Mouse (Mus musculus) kidney, embryonic 16.5 days (tissue): Measurements from ENCODE around the gene Bend4. TPM values are rescaled to one million over a fixed set of nuclear protein-coding genes. Genes with fewer than 3 reads are reported as not detected.
A peak's percentile ranks its signal among the peaks of the same experiment; 100 is the strongest.

Experiments
- ATAC-seq: fragments of 200-750 bp; cut with Nextera tagmentation; 2 replicates; pipeline ENCODE4 v1.8.0; 2017; ENCODE audit warnings: moderate TSS enrichment; ENCODE audit not compliant: low FRiP score, low TSS enrichment
- H3K27ac ChIP-seq: fragments of 300-500 bp; sonication (generic); 2 replicates; pipeline ENCODE4 v1.5.1; 2014; ENCODE audit warnings: low read length
- H3K27me3 ChIP-seq: fragments of 300-500 bp; sonication (generic); 2 replicates; pipeline ENCODE4 v1.6.1; 2014; ENCODE audit warnings: low read length, control low read depth, mixed read lengths; ENCODE audit not compliant: insufficient read depth
- H3K36me3 ChIP-seq: fragments of 300-500 bp; sonication (generic); 2 replicates; pipeline ENCODE4 v1.6.1; 2014; ENCODE audit warnings: low read length, control low read depth, mixed read lengths; ENCODE audit not compliant: insufficient read depth
- H3K4me1 ChIP-seq: fragments of 300-500 bp; sonication (generic); 2 replicates; pipeline ENCODE4 v1.6.1; 2014; ENCODE audit warnings: low read length, control low read depth, mixed read lengths; ENCODE audit not compliant: insufficient read depth
- H3K4me2 ChIP-seq: fragments of 300-500 bp; sonication (generic); replicated peaks from 2 replicates; pipeline ENCODE4 v1.6.1; 2014; ENCODE audit warnings: low read depth, low read length
- H3K4me3 ChIP-seq: fragments of 300-500 bp; sonication (generic); 2 replicates; pipeline ENCODE4 v1.5.1; 2014; ENCODE audit warnings: mild to moderate bottlenecking, low read length
- H3K9ac ChIP-seq: fragments of 300-500 bp; sonication (generic); replicated peaks from 2 replicates; pipeline ENCODE4 v1.6.1; 2014; ENCODE audit warnings: low read length
- H3K9me3 ChIP-seq: fragments of 300-500 bp; sonication (generic); 2 replicates; pipeline ENCODE4 v1.6.1; 2016; ENCODE audit warnings: low read length, control low read depth
- WGBS: fragments of 180-500 bp; shearing (Covaris S2); extraction: QIAGEN DNeasy Blood & Tissue Kit; methylation state at CpG from one replicate; pipeline ENCODE4 v1.1.7; 2014; 5-methylcytosine and 5-hydroxymethylcytosine counted together
- polyA plus RNA-seq: library from polyadenylated mRNA; unstranded; fragments of >200 nt; fragmentation: Nextera tagmentation; extraction: Ambion mirVana; gene quantifications from 2 replicates; pipeline ENCODE4 v1.2.1, GENCODE M21; 2015

Gene Bend4
- polyA plus RNA-seq, 1 experiment from 2014 or later: 6.0 TPM

GRCm38 (mm10) chr5:67449957-67450630 is 22.0 kb upstream of the Bend4 start:
- H3K4me1 ChIP-seq: peaks cover 11% of the 10 kb centered on the region; the same call in 1 of the 2 replicates
- no peak overlapping the region for H3K27ac ChIP-seq
- H3K36me3 ChIP-seq: no peaks in the 10 kb centered on the region
- H3K4me2 ChIP-seq: no peak overlapping the region
- ATAC-seq: no peak
- no peaks in the 10 kb centered on the region for H3K9me3 ChIP-seq
- H3K4me3 ChIP-seq: no peak overlapping the region
- no peaks in the 10 kb centered on the region for H3K27me3 ChIP-seq
- H3K9ac ChIP-seq: no peak overlapping the region
- 85% methylated on average over 21 of the region's 21 CpGs for WGBS

- Histone ChIP-seq H3K9ac (no peak overlapping the region), H3K4me2 (no peak overlapping the region), H3K27ac (peak overlapping the region; percentile 3; the same call in 1 of the 2 replicates), H3K4me3 (no peak overlapping the region), H3K9me3 (no peaks in the 10 kb centered on the region), H3K36me3 (no peaks in the 10 kb centered on the region), H3K4me1 (peaks cover 11% of the 10 kb centered on the region; the same call in 1 of the 2 replicates), H3K27me3 (no peaks in the 10 kb centered on the region)
- WGBS: 34% methylated on average over 2 of the region's 2 CpGs
- peak; percentile 59 for ATAC-seq
Observed at GRCm38 (mm10) chr5:67446526-67446925, 18.4 kb upstream of the Bend4 start.

GRCm38 (mm10) chr5:67444217-67445050 is 16.3 kb upstream of the Bend4 start:
- Histone ChIP-seq H3K9ac (no peak overlapping the region), H3K4me3 (no peak overlapping the region), H3K36me3 (no peaks in the 10 kb centered on the region), H3K4me1 (peaks cover 11% of the 10 kb centered on the region; the same call in 1 of the 2 replicates), H3K27me3 (no peaks in the 10 kb centered on the region), H3K4me2 (no peak overlapping the region), H3K27ac (no peak overlapping the region), H3K9me3 (no peaks in the 10 kb centered on the region)
- 37% methylated on average over 17 of the region's 17 CpGs for WGBS
- no peak for ATAC-seq

GRCm38 (mm10) chr5:67442813-67443450 is 14.8 kb upstream of the Bend4 start:
- no peak overlapping the region for H3K9ac ChIP-seq

GRCm38 (mm10) chr5:67440563-67440962 is 12.5 kb upstream of the Bend4 start:
- WGBS: 83% methylated on average over 8 of the region's 8 CpGs
- ATAC-seq: no peak

More at GRCm38 (mm10) chr5:67442813-67443450, 14.8 kb upstream of the Bend4 start:
- Histone ChIP-seq H3K4me3 (no peak overlapping the region), H3K36me3 (no peaks in the 10 kb centered on the region), H3K4me2 (no peak overlapping the region), H3K27me3 (no peaks in the 10 kb centered on the region), H3K9me3 (no peaks in the 10 kb centered on the region), H3K27ac (no peak overlapping the region), H3K4me1 (peaks cover 11% of the 10 kb centered on the region; the same call in 1 of the 2 replicates)
- ATAC-seq: no peak
- 63% methylated on average over 6 of the region's 6 CpGs for WGBS

GRCm38 (mm10) chr5:67437403-67437802 is 9.3 kb upstream of the Bend4 start:
- Histone ChIP-seq H3K4me2 (no peak overlapping the region), H3K4me1 (no peaks in the 10 kb centered on the region), H3K9ac (no peak overlapping the region), H3K4me3 (no peak overlapping the region), H3K36me3 (no peaks in the 10 kb centered on the region), H3K27ac (no peak overlapping the region), H3K9me3 (no peaks in the 10 kb centered on the region), H3K27me3 (no peaks in the 10 kb centered on the region)
- WGBS: 29% methylated on average over 2 of the region's 2 CpGs
- ATAC-seq: peak; percentile 69

More at GRCm38 (mm10) chr5:67440563-67440962, 12.5 kb upstream of the Bend4 start:
- Histone ChIP-seq H3K27me3 (no peaks in the 10 kb centered on the region), H3K4me1 (no peaks in the 10 kb centered on the region), H3K9me3 (no peaks in the 10 kb centered on the region), H3K36me3 (no peaks in the 10 kb centered on the region), H3K9ac (no peak overlapping the region), H3K4me3 (no peak overlapping the region), H3K27ac (no peak overlapping the region), H3K4me2 (no peak overlapping the region)

GRCm38 (mm10) chr5:67426478-67427442 is 1.4 kb downstream of the Bend4 start:
- Histone ChIP-seq H3K27me3 (peaks cover 26% of the 10 kb centered on the region), H3K4me3 (peak overlapping the region; percentile 71), H3K36me3 (no peaks in the 10 kb centered on the region), H3K4me1 (peaks cover 19% of the 10 kb centered on the region; the same call in 1 of the 2 replicates), H3K27ac (no peak overlapping the region), H3K9me3 (no peaks in the 10 kb centered on the region), H3K4me2 (peak overlapping the region; percentile 90), H3K9ac (peak overlapping the region; percentile 79)
- peak; percentile 49 for ATAC-seq
- 2% methylated on average over 72 of the region's 121 CpGs for WGBS

GRCm38 (mm10) chr5:67426011-67426410 is 2.1 kb downstream of the Bend4 start:
- H3K4me2 ChIP-seq: peak overlapping the region; percentile 90
- 18% methylated on average over 5 of the region's 5 CpGs for WGBS
- H3K4me1 ChIP-seq: peaks cover 19% of the 10 kb centered on the region; the same call in 1 of the 2 replicates
- no peak overlapping the region for H3K27ac ChIP-seq
- no peak for ATAC-seq
- H3K4me3 ChIP-seq: peak overlapping the region; percentile 71
- no peaks in the 10 kb centered on the region for H3K9me3 ChIP-seq
- H3K36me3 ChIP-seq: no peaks in the 10 kb centered on the region
- peak overlapping the region; percentile 79; the same call in 1 of the 2 replicates for H3K9ac ChIP-seq
- peaks cover 26% of the 10 kb centered on the region for H3K27me3 ChIP-seq

- H3K27ac ChIP-seq: no peak overlapping the region
- no peaks in the 10 kb centered on the region for H3K9me3 ChIP-seq
- no peak overlapping the region for H3K4me2 ChIP-seq
- ATAC-seq: no peak
- no peak overlapping the region for H3K9ac ChIP-seq
- 57% methylated on average over 3 of the region's 3 CpGs for WGBS
- peaks cover 23% of the 10 kb centered on the region for H3K27me3 ChIP-seq
- H3K4me1 ChIP-seq: peaks cover 19% of the 10 kb centered on the region; the same call in 1 of the 2 replicates
- H3K36me3 ChIP-seq: no peaks in the 10 kb centered on the region
- H3K4me3 ChIP-seq: no peak overlapping the region
Observed at GRCm38 (mm10) chr5:67424636-67425035, 3.5 kb downstream of the Bend4 start.
